Mouse (Mus musculus): Measurements from ENCODE around the gene Ppm1f.
"Not testable (repeated sequence)": the region's sequence is repeated elsewhere in the genome, so short reads cannot be mapped to it uniquely, and the experiment has no call there.

Gene Ppm1f

GRCm38 (mm10) chr16:16896382-16897055 is at the start of gene Ppm1f:
Gene Ppm1f (plus strand): TSS chr16:16896469.
- DNase-seq (ENCODE audit: inconsistent ontology term): peak; percentile 91

- DNase-seq (ENCODE audit: inconsistent ontology term): no peak
These were observed 47.1 kb upstream of the Ppm1f start for GRCm38 (mm10) chr16:16849196-16849595.

- no peak for DNase-seq (ENCODE audit: inconsistent ontology term)
These were observed 43.9 kb upstream of the Ppm1f start for GRCm38 (mm10) chr16:16852411-16852810.

- peak; percentile 13 for DNase-seq (ENCODE audit: inconsistent ontology term)
These were observed 41.4 kb upstream of the Ppm1f start for GRCm38 (mm10) chr16:16854836-16855235.

GRCm38 (mm10) chr16:16855541-16855940 is 40.7 kb upstream of the Ppm1f start:
- DNase-seq (ENCODE audit: inconsistent ontology term): no peak

GRCm38 (mm10) chr16:16856054-16856453 is 40.2 kb upstream of the Ppm1f start:
- DNase-seq (ENCODE audit: inconsistent ontology term): not testable (repeated sequence)

- no peak for DNase-seq (ENCODE audit: inconsistent ontology term)
These were observed 39.4 kb upstream of the Ppm1f start for GRCm38 (mm10) chr16:16856731-16857476.

- DNase-seq (ENCODE audit: inconsistent ontology term): no peak
These were observed 34.0 kb upstream of the Ppm1f start for GRCm38 (mm10) chr16:16862288-16862687.

- no peak for DNase-seq (ENCODE audit: inconsistent ontology term)
These were observed 32.3 kb upstream of the Ppm1f start, which contains the start of gene Igll1 for GRCm38 (mm10) chr16:16863978-16864377. Gene Igll1 (minus strand): TSS chr16:16863985.

- no peak for DNase-seq (ENCODE audit: inconsistent ontology term)
These were observed 31.1 kb upstream of the Ppm1f start for GRCm38 (mm10) chr16:16865217-16865616.

- peak; percentile 36 for DNase-seq (ENCODE audit: inconsistent ontology term)
These were observed 30.3 kb upstream of the Ppm1f start for GRCm38 (mm10) chr16:16865696-16866561.

- DNase-seq (ENCODE audit: inconsistent ontology term): no peak
These were observed 26.0 kb upstream of the Ppm1f start for GRCm38 (mm10) chr16:16870241-16870616.

GRCm38 (mm10) chr16:16870617-16871331 is 25.5 kb upstream of the Ppm1f start, which contains the start of the genes Top3b and Vpreb1:
Gene Top3b (plus strand): TSS chr16:16870736.
Gene Vpreb1 (minus strand): TSS chr16:16870843.
- peak; percentile 95 for DNase-seq (ENCODE audit: inconsistent ontology term)

- no peak for DNase-seq (ENCODE audit: inconsistent ontology term)
These were observed 17.2 kb upstream of the Ppm1f start for GRCm38 (mm10) chr16:16879025-16879424.

- DNase-seq (ENCODE audit: inconsistent ontology term): no peak
These were observed 7.9 kb upstream of the Ppm1f start for GRCm38 (mm10) chr16:16888341-16888740.

GRCm38 (mm10) chr16:16892366-16892765 is 3.9 kb upstream of the Ppm1f start:
- DNase-seq (ENCODE audit: inconsistent ontology term): no peak

GRCm38 (mm10) chr16:16896015-16896381 is 271 bp upstream of the Ppm1f start:
- DNase-seq (ENCODE audit: inconsistent ontology term): no peak

GRCm38 (mm10) chr16:16897056-16897584 is 851 bp downstream of the Ppm1f start:
- DNase-seq (ENCODE audit: inconsistent ontology term): no peak

GRCm38 (mm10) chr16:16902329-16902728 is 6.1 kb downstream of the Ppm1f start:
- DNase-seq (ENCODE audit: inconsistent ontology term): no peak

GRCm38 (mm10) chr16:16903188-16903587 is 6.9 kb downstream of the Ppm1f start:
- DNase-seq (ENCODE audit: inconsistent ontology term): no peak

GRCm38 (mm10) chr16:16907799-16908198 is 11.5 kb downstream of the Ppm1f start:
- DNase-seq (ENCODE audit: inconsistent ontology term): peak; percentile 36

All from Muller cell, postnatal 12 days (primary cell).